Mouse (Mus musculus): ENCODE measurements around the gene Glis1. TPM values are rescaled to one million over a fixed set of nuclear protein-coding genes. Genes with fewer than 3 reads are reported as not detected.

Glis1 gene
- polyA plus RNA-seq, 1 experiment from 2014 or later: 0.31 TPM

DNA sequence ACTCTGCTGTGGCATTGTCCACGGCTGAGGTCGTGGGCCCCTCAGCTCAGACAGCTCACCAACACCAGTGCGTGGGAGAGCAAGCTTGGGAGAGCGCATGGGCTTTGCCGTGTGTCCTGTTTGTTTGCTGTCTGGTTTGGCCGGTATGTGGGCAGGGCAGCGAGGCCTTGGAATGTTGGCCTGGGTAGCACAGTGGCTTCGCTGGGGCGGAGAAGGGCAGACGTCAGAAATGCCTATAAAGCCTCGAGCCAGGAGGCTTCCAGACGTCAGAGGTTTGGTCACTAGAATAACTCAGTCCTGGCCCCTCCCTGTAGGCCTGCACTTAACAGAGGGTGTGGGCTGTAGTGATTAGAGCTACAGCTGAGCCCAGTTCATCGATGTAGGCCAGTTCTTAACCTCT lies 33.9 kb downstream of the Glis1 start:
- no peak for ATAC-seq (ENCODE audit: insufficient number of reproducible peaks, insufficient read depth, low FRiP score, low read depth)
- H3K27me3 ChIP-seq (ENCODE audit: control insufficient read depth, insufficient read depth, low read length): peaks cover 21% of the 10 kb centered on the region
- H3K36me3 ChIP-seq (ENCODE audit: control insufficient read depth, insufficient read depth, low read length): no peaks in the 10 kb centered on the region
- H3K9me3 ChIP-seq (ENCODE audit: control insufficient read depth, low read length): no peaks in the 10 kb centered on the region
- no peak overlapping the region for H3K4me3 ChIP-seq (ENCODE audit: control insufficient read depth in 1 of 2, insufficient read depth in 1 of 2, low read depth in 1 of 2, low read length in 2 of 2)
- no peak overlapping the region for H3K27ac ChIP-seq (replicated peaks in 1 of 2; ENCODE audit: control insufficient read depth in 1 of 2, insufficient read depth in 1 of 2, low read depth in 2 of 2, low read length in 2 of 2)
- WGBS: 31% methylated on average over 13 of the region's 13 CpGs
- no peak overlapping the region for H3K4me2 ChIP-seq (ENCODE audit: low read length)
- peaks cover 2 to 3% of the 10 kb centered on the region in 2 experiments; a peak in 1 of 4 replicates for H3K4me1 ChIP-seq (ENCODE audit: control insufficient read depth in 2 of 2, insufficient read depth in 2 of 2, low read length in 2 of 2)
- H3K9ac ChIP-seq (ENCODE audit: low read length): no peak overlapping the region

DNA sequence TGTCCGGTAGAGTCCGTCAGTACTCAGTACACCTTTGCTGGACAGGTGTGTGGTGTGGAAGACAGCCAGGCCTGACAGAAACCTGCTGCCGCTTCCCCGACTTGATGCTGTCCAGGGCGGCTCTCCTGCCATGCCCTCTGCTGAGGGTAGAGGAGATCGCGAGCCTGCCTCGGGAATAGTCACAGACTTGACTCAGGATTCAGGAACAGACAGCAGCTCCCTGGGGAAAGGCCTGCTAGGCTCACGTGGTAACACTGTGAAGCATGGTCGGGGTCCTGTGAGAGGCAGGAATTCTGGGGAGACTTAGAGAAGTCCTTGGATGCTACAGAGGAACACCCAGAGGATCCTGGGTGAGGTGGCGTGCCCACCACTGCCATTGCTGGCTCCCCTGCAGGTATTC lies 34.4 kb downstream of the Glis1 start:
- peaks cover 2 to 3% of the 10 kb centered on the region in 2 experiments; a peak in 1 of 4 replicates for H3K4me1 ChIP-seq (ENCODE audit: control insufficient read depth in 2 of 2, insufficient read depth in 2 of 2, low read length in 2 of 2)
- no peak for ATAC-seq (ENCODE audit: insufficient number of reproducible peaks, insufficient read depth, low FRiP score, low read depth)
- 51% methylated on average over 11 of the region's 11 CpGs for WGBS

DNA sequence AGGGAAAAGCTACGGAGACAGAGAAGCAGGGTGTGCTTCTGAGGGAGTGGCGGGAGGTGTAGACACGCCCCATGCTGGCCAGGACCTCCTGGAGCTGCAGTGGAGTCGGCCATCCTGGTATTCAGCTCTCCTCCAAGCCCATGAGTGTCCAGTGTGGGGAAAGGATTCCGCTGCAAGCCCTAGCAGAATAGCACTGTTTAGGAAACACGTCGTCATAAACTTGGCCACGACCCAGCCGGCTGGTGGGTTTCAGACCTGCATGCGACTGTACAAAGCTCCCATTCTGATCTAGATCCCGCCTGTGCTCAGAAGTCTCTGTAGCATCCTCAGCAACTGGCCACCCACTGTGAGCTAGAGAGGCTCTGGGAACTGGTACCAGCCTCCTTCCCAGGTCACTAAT lies 41.9 kb downstream of the Glis1 start:
- no peaks in the 10 kb centered on the region for H3K9me3 ChIP-seq (ENCODE audit: control insufficient read depth, low read length)
- H3K27me3 ChIP-seq (ENCODE audit: control insufficient read depth, insufficient read depth, low read length): peaks cover 30% of the 10 kb centered on the region
- ATAC-seq (ENCODE audit: insufficient number of reproducible peaks, insufficient read depth, low FRiP score, low read depth): no peak
- H3K4me3 ChIP-seq (ENCODE audit: control insufficient read depth in 1 of 2, insufficient read depth in 1 of 2, low read depth in 1 of 2, low read length in 2 of 2): no peak overlapping the region
- WGBS: 46% methylated on average over 11 of the region's 11 CpGs
- H3K4me2 ChIP-seq (ENCODE audit: low read length): no peak overlapping the region
- H3K4me1 ChIP-seq (ENCODE audit: control insufficient read depth in 2 of 2, insufficient read depth in 2 of 2, low read length in 2 of 2): no peaks in the 10 kb centered on the region
- no peak overlapping the region for H3K27ac ChIP-seq (replicated peaks in 1 of 2; ENCODE audit: control insufficient read depth in 1 of 2, insufficient read depth in 1 of 2, low read depth in 2 of 2, low read length in 2 of 2)
- H3K36me3 ChIP-seq (ENCODE audit: control insufficient read depth, insufficient read depth, low read length): no peaks in the 10 kb centered on the region
- H3K9ac ChIP-seq (ENCODE audit: low read length): no peak overlapping the region

More for the DNA sequence above, 34.4 kb downstream of the Glis1 start:
- Histone ChIP-seq H3K9ac (ENCODE audit: low read length) (no peak overlapping the region), H3K4me3 (ENCODE audit: control insufficient read depth in 1 of 2, insufficient read depth in 1 of 2, low read depth in 1 of 2, low read length in 2 of 2) (no peak overlapping the region), H3K36me3 (ENCODE audit: control insufficient read depth, insufficient read depth, low read length) (no peaks in the 10 kb centered on the region), H3K27ac (replicated peaks in 1 of 2; ENCODE audit: control insufficient read depth in 1 of 2, insufficient read depth in 1 of 2, low read depth in 2 of 2, low read length in 2 of 2) (no peak overlapping the region), H3K27me3 (ENCODE audit: control insufficient read depth, insufficient read depth, low read length) (peaks cover 27% of the 10 kb centered on the region), H3K4me2 (ENCODE audit: low read length) (no peak overlapping the region), H3K9me3 (ENCODE audit: control insufficient read depth, low read length) (no peaks in the 10 kb centered on the region)

DNA sequence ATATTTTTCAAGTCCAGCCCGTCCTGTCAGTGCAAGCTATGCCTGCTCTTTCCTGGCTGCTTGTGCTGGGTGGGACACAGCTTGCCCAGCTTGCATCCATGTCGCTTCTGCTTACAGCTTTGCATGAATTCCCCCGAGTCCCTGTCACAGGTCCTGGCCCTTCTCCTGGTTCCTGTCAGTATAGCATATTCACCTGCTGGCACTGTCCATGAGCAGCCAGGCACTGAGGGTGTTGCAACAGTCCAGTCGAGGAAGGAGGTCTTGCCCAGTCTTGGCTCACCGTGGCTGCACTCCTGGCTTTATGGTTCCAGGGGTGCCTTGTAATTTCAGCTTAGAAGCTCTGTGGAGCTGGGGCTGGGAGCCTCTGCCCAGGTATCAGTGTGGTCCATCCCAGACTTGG lies 44.6 kb downstream of the Glis1 start:
- no peak overlapping the region for H3K4me3 ChIP-seq (ENCODE audit: control insufficient read depth in 1 of 2, insufficient read depth in 1 of 2, low read depth in 1 of 2, low read length in 2 of 2)
- H3K36me3 ChIP-seq (ENCODE audit: control insufficient read depth, insufficient read depth, low read length): no peaks in the 10 kb centered on the region
- ATAC-seq (ENCODE audit: insufficient number of reproducible peaks, insufficient read depth, low FRiP score, low read depth): no peak
- H3K27ac ChIP-seq (replicated peaks in 1 of 2; ENCODE audit: control insufficient read depth in 1 of 2, insufficient read depth in 1 of 2, low read depth in 2 of 2, low read length in 2 of 2): no peak overlapping the region
- no peak overlapping the region for H3K9ac ChIP-seq (ENCODE audit: low read length)
- no peaks in the 10 kb centered on the region for H3K9me3 ChIP-seq (ENCODE audit: control insufficient read depth, low read length)
- peaks cover 14% of the 10 kb centered on the region for H3K27me3 ChIP-seq (ENCODE audit: control insufficient read depth, insufficient read depth, low read length)
- H3K4me1 ChIP-seq (ENCODE audit: control insufficient read depth in 2 of 2, insufficient read depth in 2 of 2, low read length in 2 of 2): no peaks in the 10 kb centered on the region
- WGBS: 62% methylated on average over 5 of the region's 5 CpGs
- H3K4me2 ChIP-seq (ENCODE audit: low read length): no peak overlapping the region

DNA sequence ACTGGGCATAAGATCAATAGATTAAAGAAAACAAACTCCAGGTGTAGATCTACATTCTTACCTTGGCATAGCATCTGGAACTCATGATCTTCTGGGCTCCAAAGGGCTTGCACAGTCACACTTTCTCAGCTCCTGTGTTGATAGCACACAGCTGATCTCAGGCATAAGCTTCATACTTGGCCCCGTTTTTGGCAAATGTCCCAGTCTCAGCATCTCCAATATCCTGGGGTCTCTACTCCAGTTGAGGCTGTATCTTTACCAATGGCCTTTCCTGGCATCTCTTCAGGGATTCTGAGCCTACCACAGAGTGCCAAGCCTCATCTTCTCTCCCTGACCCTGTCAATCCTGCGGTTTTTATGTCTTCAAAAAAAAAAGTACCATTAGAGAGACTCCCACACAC lies 48.1 kb downstream of the Glis1 start:
- no peak overlapping the region for H3K9ac ChIP-seq (ENCODE audit: low read length)
- H3K9me3 ChIP-seq (ENCODE audit: control insufficient read depth, low read length): no peaks in the 10 kb centered on the region
- no peak overlapping the region for H3K4me2 ChIP-seq (ENCODE audit: low read length)
- 63% methylated on average over 2 of the region's 2 CpGs for WGBS
- no peak overlapping the region for H3K4me3 ChIP-seq (ENCODE audit: control insufficient read depth in 1 of 2, insufficient read depth in 1 of 2, low read depth in 1 of 2, low read length in 2 of 2)
- H3K4me1 ChIP-seq (ENCODE audit: control insufficient read depth in 2 of 2, insufficient read depth in 2 of 2, low read length in 2 of 2): no peaks in the 10 kb centered on the region
- no peaks in the 10 kb centered on the region for H3K36me3 ChIP-seq (ENCODE audit: control insufficient read depth, insufficient read depth, low read length)
- H3K27ac ChIP-seq (replicated peaks in 1 of 2; ENCODE audit: control insufficient read depth in 1 of 2, insufficient read depth in 1 of 2, low read depth in 2 of 2, low read length in 2 of 2): no peak overlapping the region
- H3K27me3 ChIP-seq (ENCODE audit: control insufficient read depth, insufficient read depth, low read length): peaks cover 11% of the 10 kb centered on the region; the same call in 1 of the 2 replicates
- ATAC-seq (ENCODE audit: insufficient number of reproducible peaks, insufficient read depth, low FRiP score, low read depth): no peak

DNA sequence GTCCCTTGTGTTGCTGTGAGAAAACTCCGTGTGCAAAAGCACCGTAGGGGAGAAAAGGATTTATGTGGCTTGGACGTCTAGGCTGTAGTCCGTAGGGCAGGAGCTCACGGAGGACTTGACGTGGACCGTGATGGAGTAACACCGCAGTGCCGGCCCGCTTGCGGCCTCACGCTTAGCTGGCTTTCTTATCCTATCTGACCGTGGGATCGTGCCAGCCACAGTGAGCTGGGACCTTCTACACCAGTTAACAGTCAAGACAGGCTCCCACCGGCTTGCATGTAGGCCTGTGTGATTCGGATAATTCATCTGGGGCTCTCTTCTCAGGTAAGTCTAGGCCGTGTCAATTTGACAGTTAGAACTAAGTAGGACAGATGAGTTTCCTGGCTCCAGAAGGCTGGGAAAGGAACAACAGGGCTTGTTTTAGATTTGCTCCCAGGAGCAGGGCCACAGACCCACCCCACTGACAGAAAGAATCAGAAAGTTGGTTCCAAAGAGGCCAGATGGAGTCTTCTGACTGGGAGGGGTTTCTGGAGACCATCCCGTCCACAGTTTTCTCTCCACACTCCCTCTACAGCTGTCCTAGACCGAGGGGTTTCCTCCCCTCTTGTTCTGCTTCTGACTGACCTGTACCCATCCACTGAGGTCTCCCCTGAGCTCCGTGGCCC lies 49.3 kb downstream of the Glis1 start:
- Histone ChIP-seq H3K9ac (ENCODE audit: low read length) (no peak overlapping the region), H3K4me1 (ENCODE audit: control insufficient read depth in 2 of 2, insufficient read depth in 2 of 2, low read length in 2 of 2) (no peaks in the 10 kb centered on the region), H3K36me3 (ENCODE audit: control insufficient read depth, insufficient read depth, low read length) (no peaks in the 10 kb centered on the region), H3K4me2 (ENCODE audit: low read length) (no peak overlapping the region), H3K27me3 (ENCODE audit: control insufficient read depth, insufficient read depth, low read length) (peaks cover 7% of the 10 kb centered on the region; the same call in 1 of the 2 replicates), H3K4me3 (ENCODE audit: control insufficient read depth in 1 of 2, insufficient read depth in 1 of 2, low read depth in 1 of 2, low read length in 2 of 2) (no peak overlapping the region), H3K27ac (replicated peaks in 1 of 2; ENCODE audit: control insufficient read depth in 1 of 2, insufficient read depth in 1 of 2, low read depth in 2 of 2, low read length in 2 of 2) (no peak overlapping the region), H3K9me3 (ENCODE audit: control insufficient read depth, low read length) (no peaks in the 10 kb centered on the region)
- ATAC-seq (ENCODE audit: insufficient number of reproducible peaks, insufficient read depth, low FRiP score, low read depth): no peak
- 90% methylated on average over 20 of the region's 20 CpGs for WGBS

DNA sequence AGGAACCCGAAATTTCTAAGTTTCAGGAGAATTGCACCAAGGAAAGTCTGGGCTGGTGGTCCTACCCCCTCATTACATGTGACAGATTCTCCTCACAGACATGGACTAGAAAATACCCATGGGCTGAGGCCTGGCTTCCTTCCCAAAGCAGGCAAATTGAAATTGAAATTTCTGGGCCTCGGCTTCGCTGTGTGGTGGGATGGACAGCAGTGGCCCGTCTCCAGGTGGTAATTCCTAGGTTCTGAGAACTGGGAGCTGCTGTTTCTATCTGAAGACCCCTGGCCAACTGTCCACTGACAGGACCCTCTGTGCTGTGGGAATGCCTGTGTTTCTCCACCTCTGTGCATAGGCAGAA lies 49.8 kb downstream of the Glis1 start:
- no peak for ATAC-seq (ENCODE audit: insufficient number of reproducible peaks, insufficient read depth, low FRiP score, low read depth)
- H3K9me3 ChIP-seq (ENCODE audit: control insufficient read depth, low read length): no peaks in the 10 kb centered on the region
- 90% methylated on average over 4 of the region's 4 CpGs for WGBS
- no peak overlapping the region for H3K4me3 ChIP-seq (ENCODE audit: control insufficient read depth in 1 of 2, insufficient read depth in 1 of 2, low read depth in 1 of 2, low read length in 2 of 2)
- H3K27ac ChIP-seq (replicated peaks in 1 of 2; ENCODE audit: control insufficient read depth in 1 of 2, insufficient read depth in 1 of 2, low read depth in 2 of 2, low read length in 2 of 2): no peak overlapping the region
- H3K27me3 ChIP-seq (ENCODE audit: control insufficient read depth, insufficient read depth, low read length): peaks cover 5% of the 10 kb centered on the region; the same call in 1 of the 2 replicates
- H3K4me1 ChIP-seq (ENCODE audit: control insufficient read depth in 2 of 2, insufficient read depth in 2 of 2, low read length in 2 of 2): no peaks in the 10 kb centered on the region
- H3K9ac ChIP-seq (ENCODE audit: low read length): no peak overlapping the region
- H3K4me2 ChIP-seq (ENCODE audit: low read length): no peak overlapping the region
- H3K36me3 ChIP-seq (ENCODE audit: control insufficient read depth, insufficient read depth, low read length): no peaks in the 10 kb centered on the region

DNA sequence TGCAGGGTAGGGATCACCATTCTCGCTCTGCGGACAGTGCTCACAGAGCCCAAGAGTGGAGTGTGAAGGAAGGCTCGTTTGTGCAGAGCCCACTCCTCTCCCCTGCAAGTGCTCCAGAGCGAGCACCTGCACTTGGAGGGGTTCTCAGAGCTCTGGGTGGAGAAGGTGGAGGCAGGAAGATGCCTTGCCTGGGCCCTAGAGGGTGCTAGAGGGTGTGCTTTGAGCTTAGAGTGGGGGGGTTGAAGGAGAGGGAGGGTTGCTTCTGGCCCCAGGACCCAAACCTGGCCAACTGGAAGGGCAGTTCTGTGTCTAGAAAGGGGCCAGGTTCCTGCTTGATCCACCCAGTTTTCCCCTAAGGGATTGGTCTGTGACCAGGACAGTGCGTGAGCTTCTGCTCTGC lies 51.5 kb downstream of the Glis1 start:
- Histone ChIP-seq H3K4me3 (ENCODE audit: control insufficient read depth in 1 of 2, insufficient read depth in 1 of 2, low read depth in 1 of 2, low read length in 2 of 2) (no peak overlapping the region), H3K9ac (ENCODE audit: low read length) (no peak overlapping the region), H3K27ac (replicated peaks in 1 of 2; ENCODE audit: control insufficient read depth in 1 of 2, insufficient read depth in 1 of 2, low read depth in 2 of 2, low read length in 2 of 2) (no peak overlapping the region), H3K9me3 (ENCODE audit: control insufficient read depth, low read length) (no peaks in the 10 kb centered on the region), H3K27me3 (ENCODE audit: control insufficient read depth, insufficient read depth, low read length) (no peaks in the 10 kb centered on the region; the same call in 1 of the 2 replicates), H3K4me2 (ENCODE audit: low read length) (no peak overlapping the region), H3K36me3 (ENCODE audit: control insufficient read depth, insufficient read depth, low read length) (no peaks in the 10 kb centered on the region), H3K4me1 (ENCODE audit: control insufficient read depth in 2 of 2, insufficient read depth in 2 of 2, low read length in 2 of 2) (no peaks in the 10 kb centered on the region)
- ATAC-seq (ENCODE audit: insufficient number of reproducible peaks, insufficient read depth, low FRiP score, low read depth): no peak
- 60% methylated on average over 5 of the region's 5 CpGs for WGBS

Measured in heart, embryonic 14.5 days (tissue).